Mouse (Mus musculus) G1E (cell line): ENCODE measurements around the gene Cuedc2. TPM values are rescaled to one million over a fixed set of nuclear protein-coding genes. Genes with fewer than 3 reads are reported as not detected.
A peak's percentile ranks its signal among the peaks of the same experiment; 100 is the strongest.

Experiments
- ATAC-seq: 2 replicates; pipeline ENCODE4 v1.8.0; 2016; ENCODE audit warnings: mild to moderate bottlenecking; ENCODE audit not compliant: insufficient number of reproducible peaks, poor library complexity, low FRiP score, severe bottlenecking; ENCODE audit errors: extremely low read depth
- DNase-seq: peaks from one replicate; pipeline ENCODE4 v3.0.0; 2012; ENCODE audit warnings: low spot score
- H3K27me3 ChIP-seq: 2 replicates; pipeline ENCODE4 v1.6.1; 2012; ENCODE audit warnings: mild to moderate bottlenecking, low read length, inconsistent platforms; ENCODE audit not compliant: insufficient read depth
- H3K36me3 ChIP-seq: replicated peaks from 2 replicates; pipeline ENCODE3; 2012; ENCODE audit warnings: mild to moderate bottlenecking, inconsistent platforms
- H3K4me1 ChIP-seq: 2 replicates; pipeline ENCODE4 v1.6.1; 2012; ENCODE audit warnings: low read depth, low read length, inconsistent platforms, mixed read lengths; ENCODE audit not compliant: insufficient read depth
- H3K4me3 ChIP-seq: 2 replicates; pipeline ENCODE4 v1.5.1; 2012; ENCODE audit warnings: low read depth, mild to moderate bottlenecking, inconsistent platforms, low read length, moderate library complexity, mixed read lengths
- H3K9me3 ChIP-seq: replicated peaks from 2 replicates; pipeline ENCODE4 v1.6.1; 2012; ENCODE audit warnings: inconsistent platforms
- CTCF ChIP-seq: IDR thresholded peaks from 2 replicates; pipeline ENCODE4 v1.5.1; 2012; ENCODE audit warnings: low read depth, low read length, inconsistent platforms, mixed read lengths
- GATA1 ChIP-seq: IDR thresholded peaks from 2 replicates; pipeline ENCODE4 v1.6.1; 2012; ENCODE audit warnings: borderline replicate concordance, low read length, inconsistent platforms, mixed read lengths
- GATA2 ChIP-seq: IDR thresholded peaks from 2 replicates; pipeline ENCODE4 v1.6.1; 2012; ENCODE audit warnings: low read depth, low read length, inconsistent platforms, borderline replicate concordance
- POLR2AphosphoS5 ChIP-seq: IDR thresholded peaks from 2 replicates; pipeline ENCODE4 v1.6.1; 2012; ENCODE audit warnings: low read depth, low read length, inconsistent platforms; ENCODE audit not compliant: insufficient replicate concordance
- TAL1 ChIP-seq: conservative IDR thresholded peaks from 2 replicates; pipeline ENCODE4 v1.6.1; 2012; ENCODE audit warnings: low read depth, low read length, inconsistent platforms, mixed read lengths
- polyA plus RNA-seq: library from polyadenylated mRNA; stranded (reverse); fragments of >175 nt; gene quantifications from 2 replicates; pipeline ENCODE4 v1.2.3, GENCODE M21; 2012
- total RNA-seq, 2 experiments: library from RNA; stranded (forward) in 1 of 2; stranded (reverse) in 1 of 2; fragments of 200-1000 nt in 1 of 2; fragments of >200 nt in 1 of 2; fragmentation: Nextera tagmentation in 1 of 2; gene quantifications; 2 replicates each; pipeline ENCODE4 v1.2.3; 2014 to 2017

The Cuedc2 gene
- total RNA-seq (2014; fragmentation: Nextera tagmentation): 39.2 and 73.6 TPM in 2 replicates
- total RNA-seq (2017): 142 and 148 TPM in 2 replicates
- 124 and 147 TPM in 2 replicates for polyA plus RNA-seq

- DNase-seq: peak; percentile 65
- Histone ChIP-seq H3K9me3 (no peaks in the 10 kb centered on the region), H3K4me1 (peaks cover 51% of the 10 kb centered on the region), H3K36me3 (peaks cover 30% of the 10 kb centered on the region), H3K27me3 (no peaks in the 10 kb centered on the region), H3K4me3 (peak within 1 kb of the TSS; percentile 76)
- peak; percentile 61 for ATAC-seq
- TF ChIP-seq GATA2 (no peak), GATA1 (no peak)
These were observed at the start of gene Cuedc2 for GRCm38 (mm10) chr19:46338331-46338936. Gene Cuedc2, minus strand, starts transcription at chr19:46338702.

- Histone ChIP-seq H3K36me3 (peaks cover 94% of the 10 kb centered on the region), H3K9me3 (no peaks in the 10 kb centered on the region), H3K27me3 (no peaks in the 10 kb centered on the region), H3K4me1 (no peaks in the 10 kb centered on the region), H3K4me3 (no peak overlapping the region)
- DNase-seq (no peak), ATAC-seq (no peak)
- TF ChIP-seq GATA1: no peak
- TF ChIP-seq POLR2AphosphoS5: no peak
- no peak for TF ChIP-seq GATA2
- TF ChIP-seq TAL1: no peak
- no peak for TF ChIP-seq CTCF
These were observed 43.8 kb upstream of the Cuedc2 start for GRCm38 (mm10) chr19:46382275-46382674.

DNA sequence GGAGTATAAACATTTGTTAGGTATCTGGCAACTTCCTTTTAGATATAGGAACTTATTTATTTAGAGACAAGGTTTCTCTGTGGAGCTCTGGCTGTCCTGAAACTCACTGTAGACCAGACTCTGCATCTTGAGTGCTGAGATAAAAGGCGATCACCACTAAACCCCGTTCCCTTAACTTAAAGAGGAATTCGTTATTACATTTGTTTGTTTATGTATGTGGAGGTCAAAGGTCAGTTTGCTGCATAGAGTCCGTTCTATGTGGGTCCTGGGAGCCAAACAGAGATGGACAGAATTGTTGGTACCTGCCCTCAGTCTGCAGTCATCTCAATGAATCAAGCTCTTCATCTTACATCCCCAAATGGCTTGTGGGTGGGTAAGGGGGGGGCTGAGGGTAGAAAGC is 37.4 kb upstream of the Cuedc2 start:
- H3K36me3 ChIP-seq: peaks cover 53% of the 10 kb centered on the region
- ATAC-seq: no peak

GRCm38 (mm10) chr19:46375489-46375888 is 37.0 kb upstream of the Cuedc2 start:
- peaks cover 49% of the 10 kb centered on the region for H3K36me3 ChIP-seq

More for the DNA sequence above, 37.4 kb upstream of the Cuedc2 start:
- H3K4me3 ChIP-seq: no peak overlapping the region
- H3K27me3 ChIP-seq: peaks cover 19% of the 10 kb centered on the region
- TF ChIP-seq CTCF (no peak), TAL1 (no peak), GATA1 (no peak), POLR2AphosphoS5 (no peak), GATA2 (no peak)
- no peaks in the 10 kb centered on the region for H3K9me3 ChIP-seq
- H3K4me1 ChIP-seq: no peaks in the 10 kb centered on the region; the same call in 1 of the 2 replicates
- no peak for DNase-seq

GRCm38 (mm10) chr19:46374477-46375088 is 36.1 kb upstream of the Cuedc2 start:
- H3K9me3 ChIP-seq: no peaks in the 10 kb centered on the region
- TF ChIP-seq CTCF (no peak), POLR2AphosphoS5 (no peak), GATA2 (no peak), TAL1 (no peak), GATA1 (no peak)
- ATAC-seq (no peak), DNase-seq (no peak)
- no peaks in the 10 kb centered on the region; the same call in 1 of the 2 replicates for H3K4me1 ChIP-seq
- peaks cover 40% of the 10 kb centered on the region for H3K36me3 ChIP-seq
- H3K27me3 ChIP-seq: peaks cover 19% of the 10 kb centered on the region
- H3K4me3 ChIP-seq: no peak overlapping the region

More at GRCm38 (mm10) chr19:46375489-46375888, 37.0 kb upstream of the Cuedc2 start:
- DNase-seq: no peak
- H3K27me3 ChIP-seq: peaks cover 19% of the 10 kb centered on the region
- H3K4me1 ChIP-seq: no peaks in the 10 kb centered on the region; the same call in 1 of the 2 replicates
- H3K4me3 ChIP-seq: no peak overlapping the region
- ATAC-seq: no peak
- H3K9me3 ChIP-seq: no peaks in the 10 kb centered on the region
- TF ChIP-seq GATA2 (no peak), CTCF (no peak), GATA1 (no peak), POLR2AphosphoS5 (no peak), TAL1 (no peak)

- peak; percentile 28; the same call in 1 of the 2 replicates for ATAC-seq
These were observed 30.7 kb upstream of the Cuedc2 start for GRCm38 (mm10) chr19:46369204-46369603.

More at GRCm38 (mm10) chr19:46369204-46369603, 30.7 kb upstream of the Cuedc2 start:
- no peak for TF ChIP-seq GATA1
- no peak; the same call in 1 of the 2 replicates for TF ChIP-seq CTCF
- TF ChIP-seq GATA2: no peak
- TF ChIP-seq TAL1: no peak
- TF ChIP-seq POLR2AphosphoS5: no peak
- Histone ChIP-seq H3K27me3 (peaks cover 42% of the 10 kb centered on the region), H3K36me3 (no peaks in the 10 kb centered on the region), H3K4me3 (no peak overlapping the region), H3K4me1 (peaks cover 4% of the 10 kb centered on the region), H3K9me3 (no peaks in the 10 kb centered on the region)
- DNase-seq: peak; percentile 52
